Mouse (Mus musculus) stomach, postnatal 0 days (tissue): ENCODE results near the gene Mapk8.

Experiments
- CTCF ChIP-seq: IDR thresholded peaks from 2 replicates; pipeline ENCODE4 v1.5.1; 2016; ENCODE audit warnings: antibody characterized with exemption, low read depth, mild to moderate bottlenecking, moderate library complexity
- EP300 ChIP-seq: optimal IDR thresholded peaks from 2 replicates; pipeline ENCODE3; 2016; ENCODE audit warnings: antibody characterized with exemption

DNA sequence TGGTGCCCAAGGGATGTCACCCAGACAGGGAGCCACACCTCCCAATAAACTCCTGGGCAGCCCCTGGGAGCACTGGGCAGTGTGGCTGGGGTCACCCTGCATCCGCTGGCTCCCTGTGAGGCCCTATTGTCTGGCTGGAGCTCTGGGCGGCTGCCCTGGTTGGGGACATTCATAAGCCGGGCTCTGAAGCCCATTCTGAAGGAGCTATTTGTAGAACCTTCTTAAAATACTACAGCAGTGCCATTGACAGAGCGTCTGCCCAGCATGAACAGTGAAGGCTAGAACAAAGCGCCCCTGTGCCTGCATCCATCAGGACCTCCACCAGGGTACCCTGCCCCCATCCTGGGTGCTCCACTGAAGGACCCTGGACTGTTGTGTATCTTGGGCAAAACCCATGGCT is 118.6 kb downstream of the Mapk8 start:
- TF ChIP-seq CTCF (no peak), EP300 (no peak)
